In the genomic region with DNA sequence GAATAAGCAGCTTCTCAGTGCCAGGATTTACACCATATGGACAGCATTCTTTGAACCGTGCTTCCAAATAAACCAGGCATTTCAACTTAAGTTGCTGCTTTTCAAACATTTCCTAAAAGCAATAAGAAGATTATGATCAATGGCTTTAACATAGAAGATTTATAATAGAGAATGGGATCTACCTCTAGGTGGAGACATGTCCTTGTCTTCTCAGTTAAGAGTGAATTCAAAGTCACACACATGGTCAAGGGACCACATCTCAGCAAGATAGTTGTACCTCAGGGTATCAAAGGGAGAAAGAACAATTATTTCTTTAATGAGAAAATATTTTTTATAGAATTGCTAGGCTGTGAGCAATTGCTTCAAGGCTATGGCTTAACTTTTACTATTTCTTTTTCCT, we compare ENCODE assay signal across 22 mouse cellular contexts.
A peak's percentile ranks its signal among the peaks of the same experiment; 100 is the strongest.
DNase-seq lines count a peak whose midpoint lies in the region; ATAC-seq and TF ChIP-seq lines count a peak whose summit lies in the region.
"Had no signal": no experiment of that assay in that cellular context is flagged by ENCODE, and none has a peak within 500 bp of the region (broad histone marks: within the 10 kb centered on the region; RNA-seq: fewer than 3 reads in every experiment).

No protein-coding gene starts in this region.

- no peak for TF ChIP-seq EP300 in stomach, postnatal 0 days (optimal IDR thresholded peaks at IDR 0.05)

- no peaks in the 10 kb centered on the region for H3K27me3 ChIP-seq in kidney, postnatal 0 days (ENCODE audit: insufficient read depth, low read length)
- H3K27me3 ChIP-seq in midbrain, embryonic 14.5 days (ENCODE audit: control insufficient read depth, insufficient read depth, low read length), result no peaks in the 10 kb centered on the region
- H3K27me3 ChIP-seq in midbrain, embryonic 10.5 days (ENCODE audit: low read depth, poor library complexity, severe bottlenecking), result no peaks in the 10 kb centered on the region
- H3K27me3 ChIP-seq in stomach, postnatal 0 days (ENCODE audit: control insufficient read depth, insufficient read depth, low read length), result no peaks in the 10 kb centered on the region
- H3K27me3 ChIP-seq: embryonic facial prominence, embryonic 15.5 days; heart, embryonic 12.5 days; hindbrain, embryonic 12.5 days had no signal

- no peak overlapping the region for H3K4me2 ChIP-seq in kidney, postnatal 0 days (ENCODE audit: low read length)
- H3K4me2 ChIP-seq in midbrain, embryonic 14.5 days (ENCODE audit: low read length), result no peak overlapping the region
- H3K4me2 ChIP-seq in stomach, postnatal 0 days (replicated peaks; ENCODE audit: low read depth), result no peak overlapping the region
- H3K4me2 ChIP-seq: embryonic facial prominence, embryonic 15.5 days; heart, embryonic 12.5 days; hindbrain, embryonic 12.5 days had no signal

- intact Hi-C loops in gastrocnemius, postnatal 14 days (cut with DNase I; ENCODE audit: low total_unique reads), result no loop called here

- no peak for DNase-seq in frontal cortex, postnatal 10 days (ENCODE audit: low spot score in 2 of 2)
- no peak for DNase-seq in kidney, postnatal 0 days (ENCODE audit: low spot score)
- no peak for DNase-seq in kidney, postnatal 25 days
- DNase-seq in midbrain, embryonic 14.5 days, result peak; percentile 6
- DNase-seq in midbrain, embryonic 10.5 days (ENCODE audit: low spot score), result no peak
- no peak for DNase-seq in stomach, postnatal 0 days (ENCODE audit: low spot score)
- DNase-seq in gastrocnemius, postnatal 14 days, result no peak
- DNase-seq: adrenal gland, adult 2 months; adrenal gland, postnatal 25 days; cerebellum, adult 2 months; cerebellum, postnatal 14 days; embryo, embryonic 11 days; gastrocnemius, postnatal 10 days; heart, postnatal 36 days had no signal

- peak; percentile 48; the same call in 1 of the 2 replicates for TF ChIP-seq CTCF in kidney, postnatal 0 days (IDR thresholded peaks at IDR 0.05; ENCODE audit: low read depth)
- TF ChIP-seq CTCF in stomach, postnatal 0 days (IDR thresholded peaks at IDR 0.05; ENCODE audit: low read depth), result 0 out of 2 replicates have a peak, but pooled peaks have one; percentile 21

- H3K4me3 ChIP-seq in kidney, postnatal 0 days (replicated peaks; ENCODE audit: low read depth, low read length), result no peak overlapping the region
- no peak overlapping the region for H3K4me3 ChIP-seq in midbrain, embryonic 14.5 days (replicated peaks; ENCODE audit: low read depth, low read length)
- no peak overlapping the region for H3K4me3 ChIP-seq in midbrain, embryonic 10.5 days
- H3K4me3 ChIP-seq in stomach, postnatal 0 days (ENCODE audit: low read depth, low read length), result no peak overlapping the region
- H3K4me3 ChIP-seq: embryonic facial prominence, embryonic 15.5 days; erythroblast, embryonic 14.5 days; forebrain, embryonic 10.5 days; heart, embryonic 12.5 days; hindbrain, embryonic 12.5 days had no signal

- H3K36me3 ChIP-seq in kidney, postnatal 0 days (ENCODE audit: insufficient read depth, low read length), result no peaks in the 10 kb centered on the region
- H3K36me3 ChIP-seq in midbrain, embryonic 14.5 days (ENCODE audit: control insufficient read depth, insufficient read depth, low read length), result no peaks in the 10 kb centered on the region
- no peaks in the 10 kb centered on the region for H3K36me3 ChIP-seq in midbrain, embryonic 10.5 days
- H3K36me3 ChIP-seq in stomach, postnatal 0 days (ENCODE audit: control insufficient read depth, insufficient read depth, low read length), result no peaks in the 10 kb centered on the region
- H3K36me3 ChIP-seq: embryonic facial prominence, embryonic 15.5 days; forebrain, embryonic 10.5 days; heart, embryonic 12.5 days; hindbrain, embryonic 12.5 days had no signal

- ATAC-seq in frontal cortex, adult (ENCODE audit: low TSS enrichment), result peak; percentile 70
- ATAC-seq in kidney, postnatal 0 days (replicated peaks; ENCODE audit: low FRiP score, low read depth), result no peak
- no peak for ATAC-seq in midbrain, embryonic 14.5 days (ENCODE audit: low FRiP score, low TSS enrichment)
- ATAC-seq in stomach, postnatal 0 days (ENCODE audit: low FRiP score, low TSS enrichment), result no peak
- ATAC-seq: forebrain, embryonic 14.5 days; hindbrain, embryonic 16.5 days had no signal

- 66% methylated on average over 1 of the region's 1 CpGs for WGBS in kidney, postnatal 0 days
- WGBS in midbrain, embryonic 14.5 days, result 58% methylated on average over 1 of the region's 1 CpGs
- WGBS in midbrain, embryonic 10.5 days, result 75% methylated on average over 1 of the region's 1 CpGs
- 29% methylated on average over 1 of the region's 1 CpGs for WGBS in stomach, postnatal 0 days

- no peak overlapping the region for H3K27ac ChIP-seq in kidney, postnatal 0 days
- no peak overlapping the region for H3K27ac ChIP-seq in midbrain, embryonic 14.5 days (replicated peaks; ENCODE audit: low read depth, low read length)
- no peak overlapping the region for H3K27ac ChIP-seq in midbrain, embryonic 10.5 days (replicated peaks)
- no peak overlapping the region for H3K27ac ChIP-seq in stomach, postnatal 0 days (replicated peaks)
- H3K27ac ChIP-seq: embryonic facial prominence, embryonic 15.5 days; forebrain, embryonic 10.5 days; hindbrain, embryonic 12.5 days had no signal

- no peaks in the 10 kb centered on the region for H3K4me1 ChIP-seq in kidney, postnatal 0 days (replicated peaks; ENCODE audit: insufficient read depth, low read length)
- no peaks in the 10 kb centered on the region for H3K4me1 ChIP-seq in midbrain, embryonic 14.5 days (ENCODE audit: control insufficient read depth, insufficient read depth, low read length)
- H3K4me1 ChIP-seq in midbrain, embryonic 10.5 days, result no peaks in the 10 kb centered on the region
- no peaks in the 10 kb centered on the region for H3K4me1 ChIP-seq in stomach, postnatal 0 days (replicated peaks; ENCODE audit: control insufficient read depth, insufficient read depth)
- H3K4me1 ChIP-seq: embryonic facial prominence, embryonic 15.5 days; forebrain, embryonic 10.5 days; heart, embryonic 12.5 days; hindbrain, embryonic 12.5 days had no signal

- no peak overlapping the region for H3K9ac ChIP-seq in kidney, postnatal 0 days (ENCODE audit: low read depth, low read length)
- H3K9ac ChIP-seq in midbrain, embryonic 14.5 days (replicated peaks; ENCODE audit: low read length), result no peak overlapping the region
- H3K9ac ChIP-seq in stomach, postnatal 0 days (ENCODE audit: low read length), result no peak overlapping the region
- H3K9ac ChIP-seq: embryonic facial prominence, embryonic 15.5 days; heart, embryonic 12.5 days; hindbrain, embryonic 12.5 days had no signal

- no peaks in the 10 kb centered on the region for H3K9me3 ChIP-seq in kidney, postnatal 0 days (replicated peaks; ENCODE audit: low read length)
- no peaks in the 10 kb centered on the region for H3K9me3 ChIP-seq in midbrain, embryonic 14.5 days (ENCODE audit: control insufficient read depth, low read length)
- H3K9me3 ChIP-seq in midbrain, embryonic 10.5 days (replicated peaks), result no peaks in the 10 kb centered on the region
- H3K9me3 ChIP-seq in stomach, postnatal 0 days (ENCODE audit: control insufficient read depth, low read length), result no peaks in the 10 kb centered on the region
- H3K9me3 ChIP-seq: embryonic facial prominence, embryonic 15.5 days; forebrain, embryonic 10.5 days; heart, embryonic 12.5 days; hindbrain, embryonic 12.5 days had no signal
